Mouse (Mus musculus): ENCODE results near the gene Stim1. TPM values are rescaled to one million over a fixed set of nuclear protein-coding genes. Genes with fewer than 3 reads are reported as not detected.
A peak's percentile ranks its signal among the peaks of the same experiment; 100 is the strongest.

Gene Stim1
- polyA plus RNA-seq, 1 experiment from 2014 or later: 36.4 TPM

DNA sequence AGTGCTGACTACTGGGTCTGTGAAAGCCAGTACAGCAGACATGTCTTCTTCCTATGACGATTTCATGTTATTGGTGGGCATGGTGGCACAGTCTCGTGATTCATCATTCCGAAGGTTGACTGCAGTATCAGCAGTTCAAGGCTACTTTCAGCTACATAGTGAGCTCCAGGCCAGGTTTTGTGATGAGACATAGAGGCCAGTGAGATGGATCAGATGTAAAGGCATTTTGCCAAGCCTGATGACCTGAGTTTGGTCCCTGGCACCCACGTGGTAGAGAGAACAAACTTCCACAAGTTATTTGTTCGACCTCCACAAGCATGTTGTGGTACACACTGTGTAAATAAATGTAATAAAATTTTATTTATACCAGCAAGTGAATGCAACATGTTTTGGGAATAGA, 102.9 kb downstream of the Stim1 start:
- WGBS: 84% methylated on average over 5 of the region's 5 CpGs
- Histone ChIP-seq H3K36me3 (ENCODE audit: control insufficient read depth, insufficient read depth, low read length) (no peaks in the 10 kb centered on the region), H3K9me3 (ENCODE audit: control insufficient read depth, low read length) (no peaks in the 10 kb centered on the region), H3K4me3 (ENCODE audit: low read depth, low read length) (no peak overlapping the region), H3K27me3 (replicated peaks; ENCODE audit: control insufficient read depth, insufficient read depth, low read length) (no peaks in the 10 kb centered on the region), H3K4me2 (ENCODE audit: low read depth, low read length) (no peak overlapping the region), H3K9ac (ENCODE audit: low read depth, low read length) (no peak overlapping the region), H3K27ac (replicated peaks; ENCODE audit: low read depth, low read length) (no peak overlapping the region), H3K4me1 (ENCODE audit: control insufficient read depth, insufficient read depth, low read length) (no peaks in the 10 kb centered on the region)
- ATAC-seq (ENCODE audit: low read depth) (no peak), DNase-seq (ENCODE audit: low spot score) (no peak)

DNA sequence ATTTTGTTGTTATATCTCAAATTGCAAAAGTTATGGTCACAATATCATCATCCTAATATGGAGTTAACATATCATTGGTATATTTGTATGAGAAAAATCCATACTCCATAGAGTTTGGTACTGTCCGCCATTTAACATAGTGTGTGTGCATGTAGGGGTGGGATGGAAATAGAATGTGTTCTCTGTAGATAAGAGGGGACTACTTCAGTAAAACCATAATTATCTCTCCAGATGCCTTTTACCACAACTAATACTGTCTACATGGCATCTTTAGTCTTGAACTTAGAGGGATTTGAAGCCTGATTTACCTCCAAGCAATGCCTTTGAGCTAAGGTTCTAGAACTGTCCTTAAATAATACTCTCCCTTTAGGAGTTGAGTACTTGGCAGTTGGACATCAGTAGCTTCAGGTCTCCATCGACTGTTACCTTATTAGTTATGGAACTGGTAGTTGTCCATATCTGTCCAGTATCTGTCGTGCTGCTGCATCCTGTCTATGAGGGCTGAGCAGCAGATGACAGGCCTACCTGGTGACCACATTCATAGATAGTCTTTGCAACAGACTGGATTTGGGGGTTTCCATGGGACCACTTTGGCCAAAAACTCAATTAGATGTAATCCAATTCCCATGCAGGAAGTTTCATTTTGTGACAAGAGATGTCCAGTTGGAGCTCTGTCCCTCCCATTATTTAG, 105.9 kb downstream of the Stim1 start:
- Histone ChIP-seq H3K4me1 (ENCODE audit: control insufficient read depth, insufficient read depth, low read length) (no peaks in the 10 kb centered on the region), H3K9me3 (ENCODE audit: control insufficient read depth, low read length) (no peaks in the 10 kb centered on the region), H3K4me3 (ENCODE audit: low read depth, low read length) (no peak overlapping the region), H3K9ac (ENCODE audit: low read depth, low read length) (no peak overlapping the region), H3K27ac (replicated peaks; ENCODE audit: low read depth, low read length) (no peak overlapping the region), H3K36me3 (ENCODE audit: control insufficient read depth, insufficient read depth, low read length) (no peaks in the 10 kb centered on the region), H3K27me3 (replicated peaks; ENCODE audit: control insufficient read depth, insufficient read depth, low read length) (no peaks in the 10 kb centered on the region), H3K4me2 (ENCODE audit: low read depth, low read length) (no peak overlapping the region)
- DNase-seq (ENCODE audit: low spot score) (no peak), ATAC-seq (ENCODE audit: low read depth) (no peak)
- 91% methylated on average over 3 of the region's 3 CpGs for WGBS

DNA sequence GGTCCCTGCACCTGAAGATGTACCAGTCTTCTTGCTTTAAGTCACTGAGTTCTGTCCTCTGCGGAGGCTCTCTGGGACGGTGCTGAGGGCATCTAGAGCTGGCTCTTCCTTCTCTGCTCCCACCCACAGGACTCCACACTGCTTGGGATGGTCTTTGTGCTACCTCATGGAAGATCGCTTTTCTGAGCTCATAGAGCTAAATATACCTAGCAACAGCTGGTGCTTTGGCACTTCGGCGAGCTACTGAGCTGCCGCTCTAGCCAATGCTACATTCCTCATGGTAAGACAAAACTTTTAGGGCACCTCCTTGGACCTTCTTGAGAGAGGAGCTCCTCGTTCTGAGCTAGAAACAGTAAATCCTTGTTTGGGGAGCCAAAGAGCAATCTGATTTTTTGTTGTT, 115.6 kb downstream of the Stim1 start:
- Histone ChIP-seq H3K9ac (ENCODE audit: low read depth, low read length) (no peak overlapping the region), H3K27me3 (replicated peaks; ENCODE audit: control insufficient read depth, insufficient read depth, low read length) (no peaks in the 10 kb centered on the region), H3K9me3 (ENCODE audit: control insufficient read depth, low read length) (no peaks in the 10 kb centered on the region), H3K4me3 (ENCODE audit: low read depth, low read length) (no peak overlapping the region), H3K36me3 (ENCODE audit: control insufficient read depth, insufficient read depth, low read length) (no peaks in the 10 kb centered on the region), H3K4me2 (ENCODE audit: low read depth, low read length) (no peak overlapping the region), H3K27ac (replicated peaks; ENCODE audit: low read depth, low read length) (no peak overlapping the region), H3K4me1 (ENCODE audit: control insufficient read depth, insufficient read depth, low read length) (no peaks in the 10 kb centered on the region)
- ATAC-seq (ENCODE audit: low read depth) (no peak), DNase-seq (ENCODE audit: low spot score) (peak; percentile 3)
- 85% methylated on average over 7 of the region's 7 CpGs for WGBS

DNA sequence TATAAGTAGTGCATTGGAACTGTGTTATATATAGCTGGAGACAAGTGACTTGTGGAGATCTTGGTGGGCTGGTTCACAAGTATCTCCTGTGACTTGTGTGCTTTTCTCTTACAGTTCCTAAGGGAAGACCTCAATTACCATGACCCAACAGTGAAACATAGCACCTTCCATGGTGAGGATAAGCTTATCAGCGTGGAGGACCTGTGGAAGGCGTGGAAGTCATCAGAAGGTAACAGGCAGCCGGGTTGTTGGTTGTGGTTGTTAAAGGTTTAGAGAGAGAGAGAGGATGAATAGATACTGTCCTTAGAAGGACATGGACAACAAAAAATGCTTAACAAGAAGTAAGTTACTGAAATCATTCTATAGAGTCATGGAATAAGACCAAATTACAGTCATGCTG, 118.4 kb downstream of the Stim1 start:
- no peak overlapping the region for H3K4me2 ChIP-seq (ENCODE audit: low read depth, low read length)

DNA sequence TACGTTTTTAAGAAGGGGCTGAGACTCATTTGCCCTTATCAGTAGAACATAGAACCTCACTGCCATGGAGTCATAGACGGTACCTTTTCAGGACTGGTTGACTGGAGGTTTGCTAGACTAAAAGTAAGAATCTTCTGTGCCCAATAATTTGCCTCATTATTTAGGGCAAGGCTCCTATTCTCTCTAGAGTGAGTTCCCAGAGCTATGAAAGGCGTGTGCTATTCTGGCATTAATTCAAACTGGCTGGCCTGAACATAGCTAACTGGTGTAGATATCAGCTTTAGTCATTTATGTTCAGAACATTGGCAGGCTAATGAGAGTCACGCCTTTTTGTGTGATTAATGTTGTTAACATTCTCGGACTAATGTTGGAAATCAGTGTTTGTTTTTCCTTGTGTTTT, 121.5 kb downstream of the Stim1 start:
- Histone ChIP-seq H3K4me1 (ENCODE audit: control insufficient read depth, insufficient read depth, low read length) (no peaks in the 10 kb centered on the region), H3K27me3 (replicated peaks; ENCODE audit: control insufficient read depth, insufficient read depth, low read length) (no peaks in the 10 kb centered on the region), H3K9ac (ENCODE audit: low read depth, low read length) (no peak overlapping the region), H3K4me2 (ENCODE audit: low read depth, low read length) (no peak overlapping the region), H3K27ac (replicated peaks; ENCODE audit: low read depth, low read length) (no peak overlapping the region), H3K9me3 (ENCODE audit: control insufficient read depth, low read length) (no peaks in the 10 kb centered on the region), H3K4me3 (ENCODE audit: low read depth, low read length) (no peak overlapping the region), H3K36me3 (ENCODE audit: control insufficient read depth, insufficient read depth, low read length) (no peaks in the 10 kb centered on the region)
- peak; percentile 27 for DNase-seq (ENCODE audit: low spot score)
- no peak for ATAC-seq (ENCODE audit: low read depth)
- 72% methylated on average over 5 of the region's 5 CpGs for WGBS

More for the DNA sequence above, 118.4 kb downstream of the Stim1 start:
- WGBS: 89% methylated on average over 3 of the region's 3 CpGs
- Histone ChIP-seq H3K9me3 (ENCODE audit: control insufficient read depth, low read length) (no peaks in the 10 kb centered on the region), H3K4me1 (ENCODE audit: control insufficient read depth, insufficient read depth, low read length) (no peaks in the 10 kb centered on the region), H3K9ac (ENCODE audit: low read depth, low read length) (no peak overlapping the region), H3K4me3 (ENCODE audit: low read depth, low read length) (no peak overlapping the region), H3K27me3 (replicated peaks; ENCODE audit: control insufficient read depth, insufficient read depth, low read length) (no peaks in the 10 kb centered on the region), H3K27ac (replicated peaks; ENCODE audit: low read depth, low read length) (no peak overlapping the region), H3K36me3 (ENCODE audit: control insufficient read depth, insufficient read depth, low read length) (no peaks in the 10 kb centered on the region)
- no peak for ATAC-seq (ENCODE audit: low read depth)
- DNase-seq (ENCODE audit: low spot score): no peak

DNA sequence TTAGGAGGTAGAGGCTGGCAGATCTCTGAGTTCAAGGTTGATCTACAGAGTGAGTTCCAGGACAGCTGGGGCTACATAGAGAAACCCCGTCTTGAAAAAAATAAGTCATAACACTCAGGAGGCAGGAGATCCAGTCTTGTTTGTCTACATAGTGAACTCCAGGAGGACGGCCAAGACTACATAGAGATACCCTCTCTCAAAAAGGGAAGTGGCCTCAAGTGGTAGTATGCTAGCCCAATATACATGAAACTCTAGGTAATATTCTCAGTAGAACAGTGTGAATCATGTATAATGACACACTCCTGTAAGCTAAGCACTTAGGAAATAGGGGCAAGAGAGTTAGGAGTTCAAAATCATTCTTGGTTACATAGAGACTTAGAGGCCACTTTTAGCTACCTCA, 126.3 kb downstream of the Stim1 start:
- 93% methylated on average over 2 of the region's 2 CpGs for WGBS

DNA sequence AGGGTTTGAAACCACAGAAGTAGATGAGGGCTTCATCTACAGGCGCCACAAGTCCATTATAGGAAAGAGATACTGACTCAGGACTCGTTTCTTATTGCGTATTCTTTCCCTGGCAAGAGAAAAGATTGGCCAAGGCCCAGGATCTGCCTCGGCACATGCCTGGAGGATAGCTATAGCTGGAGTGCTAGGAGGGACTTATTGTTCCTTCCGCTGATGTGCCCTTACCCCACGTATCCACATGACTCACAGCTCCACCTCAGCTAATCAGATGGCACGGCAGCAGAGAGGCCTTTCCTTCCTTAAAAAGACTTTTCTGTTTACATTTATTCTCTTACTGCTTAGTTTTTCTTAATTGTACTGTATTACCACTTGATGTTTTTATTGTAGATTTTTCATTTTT, 128.3 kb downstream of the Stim1 start:
- 78% methylated on average over 7 of the region's 7 CpGs for WGBS
- Histone ChIP-seq H3K27me3 (replicated peaks; ENCODE audit: control insufficient read depth, insufficient read depth, low read length) (no peaks in the 10 kb centered on the region), H3K4me2 (ENCODE audit: low read depth, low read length) (no peak overlapping the region), H3K36me3 (ENCODE audit: control insufficient read depth, insufficient read depth, low read length) (no peaks in the 10 kb centered on the region), H3K9ac (ENCODE audit: low read depth, low read length) (no peak overlapping the region), H3K4me1 (ENCODE audit: control insufficient read depth, insufficient read depth, low read length) (no peaks in the 10 kb centered on the region), H3K4me3 (ENCODE audit: low read depth, low read length) (no peak overlapping the region), H3K27ac (replicated peaks; ENCODE audit: low read depth, low read length) (no peak overlapping the region), H3K9me3 (ENCODE audit: control insufficient read depth, low read length) (no peaks in the 10 kb centered on the region)
- ATAC-seq (ENCODE audit: low read depth): no peak
- DNase-seq (ENCODE audit: low spot score): peak; percentile 4

More for the DNA sequence above, 126.3 kb downstream of the Stim1 start:
- H3K36me3 ChIP-seq (ENCODE audit: control insufficient read depth, insufficient read depth, low read length): no peaks in the 10 kb centered on the region
- no peak overlapping the region for H3K4me3 ChIP-seq (ENCODE audit: low read depth, low read length)
- no peak overlapping the region for H3K27ac ChIP-seq (replicated peaks; ENCODE audit: low read depth, low read length)
- DNase-seq (ENCODE audit: low spot score): no peak
- no peak overlapping the region for H3K4me2 ChIP-seq (ENCODE audit: low read depth, low read length)
- no peaks in the 10 kb centered on the region for H3K27me3 ChIP-seq (replicated peaks; ENCODE audit: control insufficient read depth, insufficient read depth, low read length)
- H3K4me1 ChIP-seq (ENCODE audit: control insufficient read depth, insufficient read depth, low read length): no peaks in the 10 kb centered on the region
- ATAC-seq (ENCODE audit: low read depth): no peak
- no peaks in the 10 kb centered on the region for H3K9me3 ChIP-seq (ENCODE audit: control insufficient read depth, low read length)
- H3K9ac ChIP-seq (ENCODE audit: low read depth, low read length): no peak overlapping the region

DNA sequence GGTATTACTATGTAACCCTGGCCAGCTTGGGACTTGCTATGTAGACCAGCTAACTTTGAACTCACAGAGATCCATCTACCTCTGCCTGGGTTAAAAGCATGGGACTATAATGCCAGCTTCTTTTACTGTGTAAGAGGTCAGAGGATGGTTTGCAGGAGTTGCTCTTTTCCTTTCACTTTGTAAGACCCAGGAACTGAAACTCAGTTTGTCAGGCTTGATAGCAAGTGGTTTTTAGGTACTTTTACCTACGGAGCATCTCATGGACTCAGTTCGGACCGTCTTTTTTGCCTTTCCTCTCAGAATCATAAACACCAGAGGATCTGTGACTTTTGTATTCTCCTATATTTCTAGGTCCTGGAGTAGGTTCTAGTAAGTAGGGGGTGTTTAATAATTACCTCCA, 128.7 kb downstream of the Stim1 start:
- 95% methylated on average over 3 of the region's 3 CpGs for WGBS
- Histone ChIP-seq H3K36me3 (ENCODE audit: control insufficient read depth, insufficient read depth, low read length) (no peaks in the 10 kb centered on the region), H3K4me3 (ENCODE audit: low read depth, low read length) (no peak overlapping the region), H3K27ac (replicated peaks; ENCODE audit: low read depth, low read length) (no peak overlapping the region), H3K9me3 (ENCODE audit: control insufficient read depth, low read length) (no peaks in the 10 kb centered on the region), H3K4me1 (ENCODE audit: control insufficient read depth, insufficient read depth, low read length) (no peaks in the 10 kb centered on the region), H3K4me2 (ENCODE audit: low read depth, low read length) (no peak overlapping the region), H3K9ac (ENCODE audit: low read depth, low read length) (no peak overlapping the region), H3K27me3 (replicated peaks; ENCODE audit: control insufficient read depth, insufficient read depth, low read length) (no peaks in the 10 kb centered on the region)
- ATAC-seq (ENCODE audit: low read depth) (no peak), DNase-seq (ENCODE audit: low spot score) (no peak)

DNA sequence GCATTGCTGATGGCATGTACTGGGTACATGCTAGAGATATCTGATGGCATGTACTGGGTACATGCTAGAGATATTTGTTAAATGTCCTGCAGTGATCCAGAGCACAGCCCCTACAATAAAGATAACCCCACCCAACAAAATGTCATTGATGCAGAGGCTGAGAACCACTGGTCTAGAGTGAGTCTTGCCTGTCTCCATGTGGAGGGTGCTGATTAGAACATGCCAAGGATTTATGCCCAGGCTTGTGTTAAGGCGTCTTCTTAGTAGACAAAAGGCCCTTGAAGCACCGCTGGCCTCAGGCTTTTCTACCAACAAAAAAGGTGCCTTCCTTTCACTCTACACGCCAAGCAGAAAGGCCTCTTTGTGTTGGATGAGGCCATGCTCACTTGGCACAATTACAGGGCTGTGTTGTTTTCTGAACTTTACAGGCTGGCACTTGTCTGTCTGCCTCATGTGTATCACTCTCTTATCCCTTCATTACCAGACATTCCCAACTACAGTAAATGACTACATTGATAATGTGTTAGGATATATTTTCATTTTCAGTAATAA, 131.7 kb downstream of the Stim1 start:
- H3K27me3 ChIP-seq (replicated peaks; ENCODE audit: control insufficient read depth, insufficient read depth, low read length): no peaks in the 10 kb centered on the region
- H3K27ac ChIP-seq (replicated peaks; ENCODE audit: low read depth, low read length): no peak overlapping the region
- no peaks in the 10 kb centered on the region for H3K9me3 ChIP-seq (ENCODE audit: control insufficient read depth, low read length)
- 44% methylated on average over 3 of the region's 3 CpGs for WGBS
- no peak overlapping the region for H3K9ac ChIP-seq (ENCODE audit: low read depth, low read length)
- DNase-seq (ENCODE audit: low spot score) (peak; percentile 70), ATAC-seq (ENCODE audit: low read depth) (peak; percentile 67)
- no peaks in the 10 kb centered on the region for H3K4me1 ChIP-seq (ENCODE audit: control insufficient read depth, insufficient read depth, low read length)
- no peak overlapping the region for H3K4me2 ChIP-seq (ENCODE audit: low read depth, low read length)
- H3K4me3 ChIP-seq (ENCODE audit: low read depth, low read length): no peak overlapping the region
- no peaks in the 10 kb centered on the region for H3K36me3 ChIP-seq (ENCODE audit: control insufficient read depth, insufficient read depth, low read length)
